Mouse (Mus musculus) thymus, postnatal 36 days (tissue): ENCODE data around the gene Exoc3l.

ENCODE experiments used
- DNase-seq, 2 experiments: peaks; one replicate each; pipeline ENCODE4 v3.0.0; 2022; ENCODE audit warnings: mixed read lengths in 2 of 2

Exoc3l gene

GRCm38 (mm10) chr8:105313622-105314402, 17.9 kb upstream of the Exoc3l start:
- DNase-seq = no peak

- no peak for DNase-seq
These were observed 17.1 kb upstream of the Exoc3l start for GRCm38 (mm10) chr8:105312891-105313481.

- DNase-seq = no peak
These were observed 15.8 kb upstream of the Exoc3l start for GRCm38 (mm10) chr8:105311718-105312117.

GRCm38 (mm10) chr8:105310118-105310517, 14.2 kb upstream of the Exoc3l start:
- DNase-seq = no peak

GRCm38 (mm10) chr8:105309142-105309847, 13.4 kb upstream of the Exoc3l start:
- DNase-seq = peak in 1 of 2 experiments; percentile 9

GRCm38 (mm10) chr8:105308428-105308827, 12.5 kb upstream of the Exoc3l start:
- no peak for DNase-seq

- DNase-seq = peak in 1 of 2 experiments; percentile 13
These were observed 11.8 kb upstream of the Exoc3l start for GRCm38 (mm10) chr8:105307670-105308069.

- no peak for DNase-seq
These were observed 10.3 kb upstream of the Exoc3l start for GRCm38 (mm10) chr8:105306146-105306691.

- DNase-seq = peak; percentile 57 to 76
These were observed 9.6 kb upstream of the Exoc3l start, which contains the start of gene Elmo3 for GRCm38 (mm10) chr8:105305211-105306145. Gene Elmo3 (plus strand): TSS chr8:105305601.

- peak in 1 of 2 experiments; percentile 37 for DNase-seq
These were observed 8.7 kb upstream of the Exoc3l start for GRCm38 (mm10) chr8:105304325-105305210.

GRCm38 (mm10) chr8:105303874-105304273, 8.0 kb upstream of the Exoc3l start:
- no peak for DNase-seq

- no peak for DNase-seq
These were observed 7.5 kb upstream of the Exoc3l start for GRCm38 (mm10) chr8:105303396-105303795.

GRCm38 (mm10) chr8:105299962-105300361, 4.1 kb upstream of the Exoc3l start:
- peak in 1 of 2 experiments; percentile 18 for DNase-seq

- peak; percentile 51 to 69 for DNase-seq
These were observed 2.7 kb upstream of the Exoc3l start for GRCm38 (mm10) chr8:105298351-105299252.

- peak; percentile 88 to 90 for DNase-seq
These were observed 1.8 kb upstream of the Exoc3l start, which contains the start of gene E2f4 for GRCm38 (mm10) chr8:105297511-105298192. Gene E2f4 (plus strand): TSS chr8:105297663.

GRCm38 (mm10) chr8:105295256-105295655, 645 bp downstream of the Exoc3l start:
- peak in 1 of 2 experiments; percentile 8 for DNase-seq

GRCm38 (mm10) chr8:105294776-105295175, 1.1 kb downstream of the Exoc3l start:
- no peak for DNase-seq

- peak in 1 of 2 experiments; percentile 10 for DNase-seq
These were observed 2.5 kb downstream of the Exoc3l start for GRCm38 (mm10) chr8:105293405-105293804.

- no peak for DNase-seq
These were observed 3.4 kb downstream of the Exoc3l start for GRCm38 (mm10) chr8:105292471-105292870.
